ENCODE assay signal across 31 mouse cellular contexts in genomic region chr13:51193893-51194292, GRCm38 (mm10). TPM values are rescaled to one million over a fixed set of nuclear protein-coding genes. Genes with fewer than 3 reads are reported as not detected.
A peak's percentile ranks its signal among the peaks of the same experiment; 100 is the strongest.
DNase-seq lines count a peak whose midpoint lies in the region; ATAC-seq lines count a peak whose summit lies in the region.
"Had no signal": no experiment of that assay in that cellular context is flagged by ENCODE, and none has a peak within 500 bp of the region (broad histone marks: within the 10 kb centered on the region; RNA-seq: fewer than 3 reads in every experiment).

No protein-coding gene starts in this region.

- no peaks in the 10 kb centered on the region for H3K36me3 ChIP-seq in heart, embryonic 16.5 days (ENCODE audit: control insufficient read depth, insufficient read depth)
- H3K36me3 ChIP-seq in forebrain, embryonic 13.5 days (ENCODE audit: poor library complexity, severe bottlenecking) = no peaks in the 10 kb centered on the region
- H3K36me3 ChIP-seq: embryonic facial prominence, embryonic 13.5 days; forebrain, embryonic 10.5 days; G1E; heart, embryonic 10.5 days; liver, embryonic 12.5 days; midbrain, embryonic 10.5 days; midbrain, embryonic 15.5 days; stomach, embryonic 15.5 days had no signal

- H3K27me3 ChIP-seq in heart, embryonic 16.5 days (ENCODE audit: control insufficient read depth, insufficient read depth, low read length) = no peaks in the 10 kb centered on the region
- no peaks in the 10 kb centered on the region for H3K27me3 ChIP-seq in forebrain, embryonic 13.5 days
- H3K27me3 ChIP-seq: embryonic facial prominence, embryonic 13.5 days; liver, embryonic 12.5 days; midbrain, embryonic 15.5 days; stomach, embryonic 15.5 days had no signal

- no peaks in the 10 kb centered on the region for H3K9me3 ChIP-seq in heart, embryonic 16.5 days (replicated peaks; ENCODE audit: control insufficient read depth, low read length)
- no peaks in the 10 kb centered on the region for H3K9me3 ChIP-seq in forebrain, embryonic 13.5 days (replicated peaks)
- H3K9me3 ChIP-seq: embryonic facial prominence, embryonic 13.5 days; G1E; heart, embryonic 10.5 days; liver, embryonic 12.5 days; midbrain, embryonic 10.5 days; midbrain, embryonic 15.5 days; stomach, embryonic 15.5 days had no signal

- H3K9ac ChIP-seq in heart, embryonic 16.5 days (ENCODE audit: low read length) = no peak overlapping the region
- H3K9ac ChIP-seq in forebrain, embryonic 13.5 days = no peak overlapping the region
- H3K9ac ChIP-seq: embryonic facial prominence, embryonic 13.5 days; hindbrain, embryonic 14.5 days; liver, embryonic 12.5 days; liver, postnatal 0 days; midbrain, embryonic 15.5 days; stomach, embryonic 15.5 days had no signal

- 83% methylated on average over 15 of the region's 15 CpGs for WGBS in heart, embryonic 16.5 days
- WGBS in forebrain, embryonic 13.5 days = 96% methylated on average over 15 of the region's 15 CpGs

- 0 out of 2 replicates have a peak, but pooled peaks cover 4% of the 10 kb centered on the region for H3K4me1 ChIP-seq in heart, embryonic 16.5 days (ENCODE audit: control insufficient read depth, insufficient read depth, low read length)
- no peaks in the 10 kb centered on the region for H3K4me1 ChIP-seq in forebrain, embryonic 13.5 days
- H3K4me1 ChIP-seq: forebrain, embryonic 10.5 days; heart, embryonic 10.5 days; liver, embryonic 12.5 days; midbrain, embryonic 10.5 days; midbrain, embryonic 15.5 days; stomach, embryonic 15.5 days had no signal

- H3K27ac ChIP-seq in heart, embryonic 16.5 days (ENCODE audit: low read length) = no peak overlapping the region
- no peak overlapping the region for H3K27ac ChIP-seq in forebrain, embryonic 13.5 days
- H3K27ac ChIP-seq: embryonic facial prominence, embryonic 13.5 days; forebrain, embryonic 10.5 days; gastrocnemius, adult 2 months; heart, embryonic 10.5 days; hindbrain, embryonic 14.5 days; kidney, postnatal 0 days; liver, embryonic 12.5 days; macrophage; midbrain, embryonic 10.5 days; midbrain, embryonic 15.5 days; stomach, embryonic 15.5 days had no signal

- no peak overlapping the region for H3K4me2 ChIP-seq in heart, embryonic 16.5 days (ENCODE audit: low read depth, low read length)
- no peak overlapping the region for H3K4me2 ChIP-seq in forebrain, embryonic 13.5 days
- H3K4me2 ChIP-seq: embryonic facial prominence, embryonic 13.5 days; hindbrain, embryonic 14.5 days; liver, embryonic 12.5 days; midbrain, embryonic 15.5 days; stomach, embryonic 15.5 days had no signal

- peak; percentile 32; the same call in 1 of the 2 replicates for ATAC-seq in heart, embryonic 16.5 days (replicated peaks; ENCODE audit: extremely low read depth, insufficient read depth, low FRiP score)
- ATAC-seq in common myeloid progenitor, adult 5-6 weeks (replicated peaks; ENCODE audit: low read depth, poor library complexity, severe bottlenecking) = peak; percentile 60
- ATAC-seq in megakaryocyte progenitor cell, adult 5-6 weeks (replicated peaks; ENCODE audit: poor library complexity) = peak; percentile 83
- ATAC-seq in forebrain, embryonic 13.5 days = no peak
- ATAC-seq: forebrain, embryonic 16.5 days; liver, embryonic 12.5 days; liver, postnatal 0 days; midbrain, embryonic 15.5 days had no signal

- no peak for DNase-seq in heart, adult 9 months (ENCODE audit: low spot score in 2 of 2)
- DNase-seq in 416B (ENCODE audit: low read depth) = peak; percentile 77
- no peak for DNase-seq in gastrocnemius, postnatal 4 days (ENCODE audit: low spot score in 2 of 2)
- DNase-seq: adrenal gland, postnatal 10 days; cerebellum, adult 11-12 months; cerebellum, adult 9-11 months; gastrocnemius, adult 2 months; gastrocnemius, postnatal 36 days; heart, postnatal 4 days; kidney, adult 18-20 months; kidney, postnatal 4 days; layer of hippocampus, postnatal 36 days; left cerebral cortex, postnatal 4 days; liver, postnatal 0 days; right cerebral cortex, postnatal 25 days had no signal

- H3K4me3 ChIP-seq in heart, embryonic 16.5 days (ENCODE audit: low read length) = no peak overlapping the region
- H3K4me3 ChIP-seq in forebrain, embryonic 13.5 days = no peak overlapping the region
- H3K4me3 ChIP-seq: embryonic facial prominence, embryonic 13.5 days; forebrain, embryonic 10.5 days; gastrocnemius, adult 2 months; heart, embryonic 10.5 days; liver, embryonic 12.5 days; midbrain, embryonic 10.5 days; midbrain, embryonic 15.5 days; stomach, embryonic 15.5 days had no signal

RNA-seq across cellular contexts. Expression of gene Nxnl2, which starts 23.1 kb away (rescaled TPM):
- polyA plus RNA-seq in heart, embryonic 16.5 days (2015; fragmentation: Nextera tagmentation; extraction: Ambion mirVana) = 1.2 and 1.7 TPM in 2 replicates
- total RNA-seq in common myeloid progenitor, adult 5-6 weeks (2017) = not detected in 2 replicates
- total RNA-seq in megakaryocyte progenitor cell, adult 5-6 weeks (2015) = not detected in 2 replicates
- total RNA-seq in megakaryocyte progenitor cell, adult 5-6 weeks (2017) = not detected in 2 replicates
- total RNA-seq in gastrocnemius, postnatal 4 days (2021) = 1 to 10 TPM in 1 of 2 experiments, under 1 TPM in 1; 0.54 to 1.0 TPM
- polyA plus RNA-seq in forebrain, embryonic 13.5 days (2015; fragmentation: Nextera tagmentation; extraction: Ambion mirVana) = 0.21 and 0.55 TPM in 2 replicates
- polyA plus RNA-seq: G1E, macrophage had no signal
